Mouse (Mus musculus) lung, postnatal 0 days (tissue): Measurements from ENCODE around the gene H2-M10.5.
"Not testable (repeated sequence)": the region's sequence is repeated elsewhere in the genome, so short reads cannot be mapped to it uniquely, and the experiment has no call there.

Source experiments
- CTCF ChIP-seq: IDR thresholded peaks from 2 replicates; pipeline ENCODE4 v1.5.1; 2016; ENCODE audit warnings: antibody characterized with exemption, mild to moderate bottlenecking
- EP300 ChIP-seq: IDR thresholded peaks from 2 replicates; pipeline ENCODE4 v1.6.1; 2016; ENCODE audit warnings: antibody characterized with exemption, mild to moderate bottlenecking, control low read depth

- TF ChIP-seq CTCF, EP300: not testable (repeated sequence)
Observed at GRCm38 (mm10) chr17:36799921-36800462, 27.3 kb downstream of the H2-M10.5 start.
